Mouse (Mus musculus) bone marrow, adult 2 months (tissue): ENCODE data around the gene Casp1.

ENCODE experiments used
- CTCF ChIP-seq: fragments of 200-500 bp; IDR thresholded peaks from 2 replicates; pipeline ENCODE4 v1.5.1; 2011; ENCODE audit warnings: low read length, control low read depth; ENCODE audit not compliant: control insufficient read depth, insufficient read depth
- POLR2A ChIP-seq: fragments of 200-500 bp; IDR thresholded peaks from 2 replicates; pipeline ENCODE4 v1.6.1; 2011; ENCODE audit warnings: low read depth, mild to moderate bottlenecking, control low read depth, low read length, borderline replicate concordance; ENCODE audit not compliant: control insufficient read depth

- TF ChIP-seq CTCF (no peak), POLR2A (no peak)
Observed at GRCm38 (mm10) chr9:5344090-5344489, 45.8 kb downstream of the Casp1 start.
